Mouse (Mus musculus): ENCODE measurements around the gene Dtx3l.
"Not testable (repeated sequence)": the region's sequence is repeated elsewhere in the genome, so short reads cannot be mapped to it uniquely, and the experiment has no call there.

Dtx3l gene

DNA sequence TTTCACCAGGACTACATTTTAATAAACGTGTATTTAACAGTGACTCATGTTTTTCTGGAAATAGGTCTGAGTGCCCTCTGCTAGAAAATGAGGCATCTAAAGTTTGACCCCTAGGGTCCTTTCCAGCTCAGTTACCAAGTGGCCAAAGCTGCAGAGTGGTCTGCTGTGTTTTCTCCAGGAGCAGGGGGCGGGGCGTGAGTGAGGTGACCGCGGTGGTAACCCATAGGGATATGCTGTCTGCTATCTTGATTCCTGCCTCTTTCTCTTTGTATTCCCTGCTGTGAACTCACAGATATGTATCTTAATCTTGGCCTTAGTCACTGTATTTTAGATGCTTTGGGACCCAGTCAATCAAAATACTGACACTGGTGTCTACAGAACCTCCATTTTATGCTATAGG is 14.6 kb downstream of the Dtx3l start:
- DNase-seq (ENCODE audit: low spot score): no peak

DNA sequence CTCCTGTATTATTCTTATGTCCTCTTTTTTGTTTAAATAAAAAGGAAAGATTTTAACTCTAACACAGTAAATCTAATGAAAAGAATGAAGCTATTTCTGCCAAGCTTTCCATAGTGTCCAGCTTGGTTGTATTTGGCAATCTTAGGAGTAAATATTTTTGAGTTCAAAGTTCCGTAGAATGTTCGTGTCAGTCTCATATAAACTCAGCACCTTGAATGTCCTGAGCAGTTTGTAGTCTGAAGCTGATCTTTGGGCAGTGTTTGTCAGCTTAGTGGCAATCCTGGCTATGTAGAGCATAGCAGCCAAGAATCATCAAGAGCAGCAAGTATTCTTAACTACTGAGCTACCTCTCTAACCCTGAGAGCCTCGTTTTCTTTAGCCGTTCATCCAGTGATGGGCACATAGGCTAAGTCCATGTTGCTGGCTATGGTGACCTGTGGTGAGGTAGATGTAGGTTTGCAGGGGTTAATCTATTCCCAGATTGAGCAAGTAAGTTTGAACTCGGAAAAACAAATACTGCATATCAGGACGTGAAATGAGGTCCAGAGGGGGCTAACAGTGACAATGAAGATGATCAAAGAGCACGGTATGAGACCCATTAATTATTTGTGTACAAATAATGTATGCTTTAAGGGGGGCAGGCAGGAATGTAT is 15.3 kb downstream of the Dtx3l start:
- no peak for DNase-seq (ENCODE audit: low spot score)

- DNase-seq (ENCODE audit: low spot score): no peak
Measured at GRCm38 (mm10) chr16:35922301-35922895, 16.6 kb downstream of the Dtx3l start.

DNA sequence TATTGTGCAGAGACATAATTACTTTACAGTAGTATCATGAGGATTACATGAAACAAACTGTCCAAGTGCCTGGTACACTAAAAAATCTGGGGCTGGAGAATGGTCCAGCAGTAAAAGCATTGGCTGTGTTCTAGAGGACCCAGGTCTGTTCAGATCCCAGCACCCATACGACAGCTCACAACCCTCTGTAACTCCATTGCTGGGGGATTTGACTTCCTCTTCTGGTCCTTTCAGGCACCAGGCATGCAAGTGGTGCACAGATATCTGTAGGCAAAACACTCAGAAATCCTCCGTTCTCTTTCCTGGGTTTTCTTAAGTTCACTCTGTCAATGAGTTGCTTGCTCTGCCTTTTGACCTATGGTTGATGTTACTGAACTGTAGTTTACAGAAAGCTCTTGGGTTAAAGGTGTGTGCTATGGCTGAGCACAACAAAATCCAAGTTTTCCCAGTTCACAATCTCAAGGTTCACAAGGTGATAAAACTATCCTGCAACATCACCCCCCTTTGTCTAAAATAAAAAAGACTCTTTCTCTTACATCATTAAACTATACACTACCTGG is 17.2 kb downstream of the Dtx3l start:
- no peak for DNase-seq (ENCODE audit: low spot score)

DNA sequence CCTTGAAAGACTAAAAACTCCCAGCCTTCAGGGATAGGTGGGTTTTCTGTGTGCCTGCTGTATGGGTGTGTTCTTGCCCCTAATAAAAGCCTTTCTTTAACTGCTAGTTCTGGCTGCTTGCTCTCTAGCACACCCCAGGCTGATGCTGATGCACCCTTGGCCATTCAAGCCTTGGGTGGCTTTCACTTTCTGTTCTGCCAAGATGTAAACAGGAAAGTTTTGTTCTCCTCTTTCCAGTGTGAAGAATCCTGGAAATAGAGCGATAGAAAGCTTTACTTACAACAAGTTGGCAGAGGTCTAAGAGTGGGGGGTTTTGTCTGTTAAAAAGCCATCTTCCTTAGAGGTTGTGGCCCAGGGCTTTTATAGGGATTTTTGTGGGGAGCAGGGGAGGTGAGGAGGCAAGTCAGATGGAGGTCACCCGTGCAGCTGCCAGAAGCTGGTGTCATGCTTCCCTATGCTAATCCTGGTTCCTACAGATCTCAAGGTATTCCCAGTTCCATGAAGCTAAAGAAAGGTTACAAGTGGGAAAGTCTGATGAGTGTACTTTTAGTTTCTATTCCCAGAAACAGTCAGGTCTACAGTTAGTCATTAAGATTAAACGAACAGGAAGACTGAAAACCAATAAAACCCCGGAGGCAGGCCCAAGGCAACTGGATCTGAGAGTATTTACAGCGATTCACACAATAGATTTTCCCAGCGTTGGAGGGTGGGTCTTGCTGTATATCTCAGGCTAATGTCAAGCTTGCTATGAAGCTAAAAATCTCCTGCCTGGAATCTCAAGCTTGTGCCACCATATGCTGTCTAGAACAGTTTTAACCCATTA is 20.0 kb downstream of the Dtx3l start:
- no peak for DNase-seq (ENCODE audit: low spot score)

DNA sequence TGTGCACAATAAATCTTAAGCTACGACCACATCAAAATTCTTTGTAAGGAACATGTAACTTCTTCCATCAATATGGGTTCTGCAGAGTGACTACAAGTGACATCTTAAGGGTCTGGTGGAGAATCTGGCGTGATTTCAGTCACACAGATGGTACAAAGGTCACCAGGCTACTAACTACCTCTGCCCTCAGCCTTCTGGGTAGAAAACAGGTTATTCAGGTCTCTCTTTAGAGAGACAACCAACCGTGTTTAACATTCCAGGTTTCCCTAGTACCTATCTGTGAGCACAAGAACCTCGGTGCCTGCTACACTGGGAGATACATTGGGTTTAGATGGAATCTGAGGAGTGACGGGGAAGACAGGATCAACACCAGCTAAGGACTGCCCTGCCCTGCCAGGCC is 24.6 kb downstream of the Dtx3l start:
- no peak for DNase-seq (ENCODE audit: low spot score)

DNA sequence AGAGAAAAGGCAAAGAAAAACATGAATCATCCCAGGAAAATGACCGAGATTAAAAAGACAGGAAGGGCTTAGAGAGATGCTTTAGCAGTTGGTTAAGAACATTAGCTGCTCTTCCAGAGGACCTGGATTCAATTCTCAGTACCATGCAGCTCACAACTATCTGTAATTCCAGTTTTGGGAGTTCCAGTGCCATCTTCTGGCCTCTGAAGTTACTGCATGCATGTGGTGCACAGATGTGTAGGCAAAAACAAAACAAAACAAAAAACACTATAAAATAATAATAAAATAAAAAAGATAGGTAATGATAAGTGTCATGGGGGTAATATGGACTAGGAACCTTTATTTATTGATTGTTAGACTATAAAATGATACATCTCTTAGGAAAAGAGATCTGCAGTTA is 25.4 kb downstream of the Dtx3l start:
- DNase-seq (ENCODE audit: low spot score): peak; percentile 35

GRCm38 (mm10) chr16:35911449-35911848 is 27.5 kb downstream of the Dtx3l start:
- no peak for DNase-seq (ENCODE audit: low spot score)

DNA sequence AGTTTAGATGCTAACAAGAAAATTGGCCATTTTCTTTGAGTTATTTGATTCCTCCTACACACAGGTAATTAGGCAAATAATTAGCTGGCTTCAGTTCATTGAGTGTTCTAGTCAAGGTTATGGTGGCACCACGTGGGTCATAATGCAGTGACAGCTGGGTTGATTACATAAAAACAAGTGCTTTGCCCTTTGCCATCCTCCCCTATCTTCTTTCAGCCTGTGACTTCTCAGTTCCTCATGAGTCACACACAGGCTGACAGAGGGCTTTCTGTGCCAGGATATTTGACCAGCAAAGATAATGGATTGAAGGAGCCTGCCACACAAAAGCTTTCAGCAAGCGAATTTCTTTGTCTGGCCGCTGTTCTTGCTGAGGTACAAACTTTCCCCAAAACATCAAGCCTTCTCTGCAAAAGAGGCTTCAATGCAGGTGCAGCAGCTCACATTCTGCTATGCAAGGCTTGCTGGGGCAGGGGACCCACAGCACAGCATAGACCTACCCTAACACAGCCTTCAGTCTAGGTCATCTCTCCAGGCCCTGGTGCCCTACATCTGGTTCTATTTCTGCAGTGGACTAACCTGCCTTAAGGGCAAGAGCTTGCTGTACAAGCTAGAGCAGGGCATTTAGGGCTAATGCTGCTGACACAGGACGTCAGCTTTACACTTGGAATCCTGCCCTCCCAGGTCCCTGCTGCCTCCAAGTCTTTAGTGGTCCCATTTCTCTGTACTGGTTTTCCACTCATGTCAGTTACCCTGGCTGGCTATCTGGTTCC is 31.3 kb downstream of the Dtx3l start:
- no peak for DNase-seq (ENCODE audit: low spot score)

- DNase-seq (ENCODE audit: low spot score): no peak
Measured at GRCm38 (mm10) chr16:35906887-35907286, 32.1 kb downstream of the Dtx3l start.

- no peak for DNase-seq (ENCODE audit: low spot score)
Measured at GRCm38 (mm10) chr16:35905819-35906485, 33.0 kb downstream of the Dtx3l start.

DNA sequence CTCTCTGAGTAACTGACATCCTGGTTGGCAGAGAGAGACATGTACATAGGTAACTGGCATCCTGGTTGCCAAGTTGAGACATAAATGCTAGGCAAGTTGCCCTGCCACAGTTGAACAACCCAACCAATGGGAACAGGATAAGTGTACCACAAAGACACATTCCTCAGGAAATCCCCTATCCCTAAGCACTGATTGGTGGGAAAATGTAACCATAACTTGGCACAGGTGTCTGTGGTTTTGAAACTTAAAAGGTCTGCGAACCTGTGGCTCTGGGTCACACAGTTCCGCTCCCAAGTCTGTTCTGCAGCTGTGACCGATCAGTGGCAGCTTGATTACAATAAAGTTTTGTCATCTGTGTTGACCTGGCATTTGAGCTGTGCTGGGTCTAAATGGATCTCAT is 33.6 kb downstream of the Dtx3l start:
- no peak for DNase-seq (ENCODE audit: low spot score)

DNA sequence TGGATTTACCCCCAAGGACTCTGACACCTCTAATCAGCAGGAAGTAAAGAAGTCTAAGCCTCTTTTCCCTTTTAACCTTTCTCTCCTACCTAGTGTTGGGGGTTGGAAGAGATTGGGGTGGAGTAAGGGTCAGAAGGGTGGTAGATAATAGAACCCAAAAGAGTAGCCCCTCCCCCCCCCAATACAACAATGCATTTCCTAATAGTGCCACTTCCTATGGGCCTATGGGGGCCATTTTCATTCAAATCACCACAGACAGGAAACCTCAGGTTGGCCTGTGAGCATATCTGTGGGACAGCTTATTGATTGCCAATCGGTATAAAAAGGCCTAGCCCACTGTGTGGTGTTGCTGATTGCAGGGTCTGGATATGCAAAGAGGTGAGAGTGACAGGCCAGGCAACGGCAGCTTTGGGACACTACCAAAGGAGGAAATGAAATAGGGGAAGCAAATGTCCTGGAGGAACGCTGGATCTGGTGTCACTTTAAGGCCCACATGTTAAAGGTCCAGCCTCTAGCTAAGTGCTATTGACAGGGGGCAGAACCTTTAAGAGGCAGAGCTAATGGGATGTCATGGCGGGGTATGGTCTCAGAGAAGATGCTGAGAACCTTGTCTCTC is 34.7 kb downstream of the Dtx3l start:
- no peak for DNase-seq (ENCODE audit: low spot score)

GRCm38 (mm10) chr16:35903014-35903640 is 35.8 kb downstream of the Dtx3l start:
- no peak for DNase-seq (ENCODE audit: low spot score)

DNA sequence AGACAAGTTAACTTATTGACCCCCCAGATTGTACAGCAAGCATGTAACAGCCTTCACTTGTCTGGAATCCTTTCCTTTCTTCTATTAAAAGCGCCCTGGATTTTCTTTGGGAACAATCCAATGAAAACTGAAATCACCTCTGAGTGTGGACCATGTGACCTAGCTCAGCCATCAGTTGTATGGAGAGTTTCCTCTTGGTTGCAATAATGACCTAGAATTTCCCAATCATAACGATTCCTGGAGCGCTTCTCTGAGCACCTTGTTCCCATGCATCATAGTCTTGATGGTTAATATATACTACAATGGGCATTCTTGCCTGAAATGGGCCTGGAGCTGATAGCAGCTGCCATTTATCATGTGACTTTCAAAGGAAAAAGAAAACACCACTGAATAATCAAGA is 38.4 kb downstream of the Dtx3l start:
- DNase-seq (ENCODE audit: low spot score): no peak

DNA sequence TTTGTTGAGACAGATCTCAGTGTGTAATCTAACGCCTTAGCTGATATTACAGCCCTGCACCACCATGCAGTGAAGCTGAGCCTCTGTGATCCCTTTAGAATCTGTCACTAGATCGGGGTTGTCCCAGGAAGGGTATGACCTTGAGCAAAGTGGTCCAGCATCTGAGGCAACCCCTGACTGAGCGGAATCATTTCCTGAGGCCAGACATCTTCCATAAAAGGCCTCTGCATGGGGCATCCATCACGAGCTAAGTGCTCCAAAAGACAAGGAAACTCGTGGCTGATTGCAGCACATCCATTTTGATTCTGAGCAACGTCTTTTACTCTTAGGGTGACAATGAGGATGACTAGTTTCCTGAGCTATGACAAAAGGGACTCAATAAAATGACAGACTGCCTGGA is 44.0 kb downstream of the Dtx3l start:
- DNase-seq (ENCODE audit: low spot score): no peak

DNA sequence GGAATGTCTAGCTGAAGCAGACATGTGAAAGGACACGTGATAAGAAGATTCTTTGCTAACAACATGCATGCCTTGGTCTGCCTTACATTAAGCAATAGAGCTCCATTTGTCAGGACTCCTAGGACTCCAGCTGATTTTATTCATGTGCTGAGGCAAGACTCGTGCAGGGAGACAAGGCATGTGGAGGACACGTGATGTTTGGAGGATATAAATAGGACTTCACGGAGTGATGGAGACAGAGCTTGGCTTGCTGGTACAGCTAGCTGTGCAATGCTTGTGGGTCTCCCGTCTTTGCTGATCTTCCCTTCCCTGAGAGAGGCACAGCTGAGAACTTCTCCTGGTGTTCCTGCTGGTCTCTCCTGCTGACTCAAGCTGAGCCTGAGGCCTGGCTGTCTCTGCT is 47.3 kb downstream of the Dtx3l start:
- not testable (repeated sequence) for DNase-seq (ENCODE audit: low spot score)

- DNase-seq (ENCODE audit: low spot score): no peak
Measured at GRCm38 (mm10) chr16:35890645-35891044, 48.3 kb downstream of the Dtx3l start.

DNA sequence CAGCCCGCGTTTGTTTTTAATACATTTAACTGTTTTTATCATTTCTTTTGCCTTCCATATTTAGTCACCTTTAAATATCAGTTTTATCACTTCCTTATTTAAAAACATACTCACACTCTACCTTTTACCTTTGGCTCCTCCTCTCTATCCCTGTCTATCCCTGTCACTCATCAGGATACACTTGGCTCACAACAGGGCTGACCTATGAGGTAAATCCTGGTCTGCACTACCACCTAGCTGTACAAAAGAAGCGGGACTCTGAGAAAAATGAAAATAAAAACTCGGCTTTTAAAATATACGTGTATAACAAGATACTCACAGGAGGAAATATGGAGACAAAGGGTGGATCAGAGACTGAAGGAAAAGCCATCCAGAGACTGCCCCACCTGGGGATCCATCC is 50.0 kb downstream of the Dtx3l start:
- no peak for DNase-seq (ENCODE audit: low spot score)

- DNase-seq (ENCODE audit: low spot score): no peak
Measured at GRCm38 (mm10) chr16:35888174-35888573, 50.8 kb downstream of the Dtx3l start.
